Mouse (Mus musculus) megakaryocyte, embryonic 14.5 days (primary cell): ENCODE measurements around the gene Hapln4. TPM values are rescaled to one million over a fixed set of nuclear protein-coding genes. Genes with fewer than 3 reads are reported as not detected.

Experiments
- H3K27me3 ChIP-seq: replicated peaks from 2 replicates; pipeline ENCODE3; 2012; ENCODE audit warnings: inconsistent platforms
- H3K36me3 ChIP-seq: replicated peaks from 2 replicates; pipeline ENCODE3; 2012; ENCODE audit warnings: low read length, inconsistent platforms, mixed read lengths
- H3K4me1 ChIP-seq: 2 replicates; pipeline ENCODE4 v1.6.1; 2012; ENCODE audit warnings: inconsistent platforms
- H3K4me3 ChIP-seq: replicated peaks from 2 replicates; pipeline ENCODE3; 2012; ENCODE audit warnings: moderate library complexity, mild to moderate bottlenecking, inconsistent platforms
- H3K9me3 ChIP-seq: 2 replicates; pipeline ENCODE4 v1.6.1; 2012; ENCODE audit warnings: inconsistent platforms
- FLI1 ChIP-seq: IDR thresholded peaks from 2 replicates; pipeline ENCODE4 v1.6.1; 2012; ENCODE audit warnings: low read length, inconsistent platforms, mixed read lengths
- GATA1 ChIP-seq: IDR thresholded peaks from 3 replicates; pipeline ENCODE4 v1.6.1; 2012; ENCODE audit warnings: mixed read lengths, low read length, inconsistent platforms, borderline replicate concordance
- polyA plus RNA-seq: library from polyadenylated mRNA; stranded (reverse); fragments of >175 nt; gene quantifications from 2 replicates; pipeline ENCODE4 v1.2.3, GENCODE M21; 2012; ENCODE audit warnings: low replicate concordance; ENCODE audit not compliant: insufficient read depth

The Hapln4 gene
- polyA plus RNA-seq, 1 experiment = not detected

DNA sequence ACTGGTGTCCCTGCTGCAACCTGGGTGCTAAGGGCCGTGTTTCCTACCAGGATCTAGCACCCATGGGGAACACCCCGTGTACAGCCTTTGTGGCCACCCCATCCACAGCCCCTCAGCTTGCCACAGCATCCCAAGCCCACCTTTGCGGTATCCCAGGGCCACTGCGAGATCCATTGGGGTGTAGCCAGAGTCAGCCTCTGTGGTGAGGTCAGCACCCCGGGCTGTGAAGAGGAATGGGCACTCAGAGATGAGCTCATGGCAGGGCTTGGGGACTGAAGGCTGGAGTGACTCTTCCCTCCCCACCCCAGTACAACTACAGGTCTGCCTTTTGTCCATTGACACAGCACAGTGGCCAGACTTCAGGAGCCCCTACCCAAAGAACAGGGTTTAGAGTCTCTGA, 50.8 kb downstream of the Hapln4 start:
- Histone ChIP-seq H3K9me3 (no peaks in the 10 kb centered on the region), H3K27me3 (no peaks in the 10 kb centered on the region), H3K4me3 (no peak overlapping the region), H3K36me3 (peaks cover 52% of the 10 kb centered on the region), H3K4me1 (peaks cover 71% of the 10 kb centered on the region)
- TF ChIP-seq FLI1 (no peak), GATA1 (no peak)

- TF ChIP-seq GATA1 = no peak
- no peak for TF ChIP-seq FLI1
- Histone ChIP-seq H3K4me3 (peak overlapping the region; percentile 64), H3K27me3 (no peaks in the 10 kb centered on the region), H3K36me3 (peaks cover 52% of the 10 kb centered on the region), H3K9me3 (no peaks in the 10 kb centered on the region), H3K4me1 (peaks cover 64% of the 10 kb centered on the region)
These were observed 51.7 kb downstream of the Hapln4 start for GRCm38 (mm10) chr8:70134931-70135330.

- Histone ChIP-seq H3K36me3 (peaks cover 56% of the 10 kb centered on the region), H3K4me1 (peaks cover 68% of the 10 kb centered on the region), H3K27me3 (no peaks in the 10 kb centered on the region), H3K4me3 (no peak overlapping the region), H3K9me3 (no peaks in the 10 kb centered on the region)
- TF ChIP-seq FLI1 (no peak), GATA1 (no peak)
These were observed 53.3 kb downstream of the Hapln4 start for GRCm38 (mm10) chr8:70136591-70136990.

- Histone ChIP-seq H3K9me3 (no peaks in the 10 kb centered on the region), H3K4me1 (peaks cover 62% of the 10 kb centered on the region), H3K4me3 (peak overlapping the region; percentile 96), H3K27me3 (no peaks in the 10 kb centered on the region), H3K36me3 (peaks cover 62% of the 10 kb centered on the region)
- TF ChIP-seq FLI1 (no peak), GATA1 (no peak)
These were observed 54.6 kb downstream of the Hapln4 start for GRCm38 (mm10) chr8:70137890-70138289.

GRCm38 (mm10) chr8:70139026-70139857, 56.0 kb downstream of the Hapln4 start, which contains the start of the genes Rfxank, Borcs8 and Mef2b:
Rfxank (minus strand) TSS chr8:70139154.
Borcs8 (plus strand) TSS chr8:70139499.
Mef2b (plus strand) TSS chr8:70139711.
- TF ChIP-seq GATA1 (no peak), FLI1 (no peak)
- H3K36me3 ChIP-seq = peaks cover 61% of the 10 kb centered on the region
- H3K27me3 ChIP-seq = no peaks in the 10 kb centered on the region
- peak within 1 kb of the TSS; percentile 96 for H3K4me3 ChIP-seq
- peaks cover 49% of the 10 kb centered on the region for H3K4me1 ChIP-seq
- no peaks in the 10 kb centered on the region for H3K9me3 ChIP-seq

GRCm38 (mm10) chr8:70139981-70140380, 56.7 kb downstream of the Hapln4 start:
- TF ChIP-seq GATA1 (no peak), FLI1 (no peak)
- H3K36me3 ChIP-seq = peaks cover 61% of the 10 kb centered on the region
- no peaks in the 10 kb centered on the region for H3K27me3 ChIP-seq
- H3K9me3 ChIP-seq = no peaks in the 10 kb centered on the region
- peaks cover 41% of the 10 kb centered on the region for H3K4me1 ChIP-seq
- peak overlapping the region; percentile 96 for H3K4me3 ChIP-seq

Other genes starting within 250 kb of the Hapln4 start
- 0.20 TPM in 1 of 2 replicates, not detected in the other for gene Cilp2, start 195.8 kb upstream of the Hapln4 start, polyA plus RNA-seq
- 1.3 and 5.3 TPM in 2 replicates for gene Tssk6, start 181.3 kb upstream of the Hapln4 start, polyA plus RNA-seq
- gene Ndufa13, start 180.9 kb upstream of the Hapln4 start, polyA plus RNA-seq = 31.7 and 195 TPM in 2 replicates
- gene Yjefn3, start 180.7 kb upstream of the Hapln4 start, polyA plus RNA-seq = 4.7 and 13.7 TPM in 2 replicates
- 83.9 and 88.5 TPM in 2 replicates for gene Gatad2a, start 87.1 kb upstream of the Hapln4 start, polyA plus RNA-seq
- 6.5 and 11.5 TPM in 2 replicates for gene Mau2, start 40.7 kb upstream of the Hapln4 start, polyA plus RNA-seq
- 38.9 and 42.3 TPM in 2 replicates for gene Sugp1, start 40.6 kb upstream of the Hapln4 start, polyA plus RNA-seq
- 0.34 TPM in 1 of 2 replicates, not detected in the other for gene Tm6sf2, start 10.5 kb upstream of the Hapln4 start, polyA plus RNA-seq
- gene Ncan, start 37.4 kb downstream of the Hapln4 start, polyA plus RNA-seq = not detected in 2 replicates
- gene Nr2c2ap, start 47.9 kb downstream of the Hapln4 start, polyA plus RNA-seq = 14.3 TPM in 1 of 2 replicates, not detected in the other
- 8.9 and 18.5 TPM in 2 replicates for gene Rfxank, start 55.7 kb downstream of the Hapln4 start, polyA plus RNA-seq
- gene Borcs8, start 56.0 kb downstream of the Hapln4 start, polyA plus RNA-seq = 20.7 and 53.5 TPM in 2 replicates
- 1.3 and 1.9 TPM in 2 replicates for gene Mef2b, start 56.3 kb downstream of the Hapln4 start, polyA plus RNA-seq
- 63.2 and 162 TPM in 2 replicates for gene Tmem161a, start 88.9 kb downstream of the Hapln4 start, polyA plus RNA-seq
- 5.0 and 5.5 TPM in 2 replicates for gene Slc25a42, start 128.8 kb downstream of the Hapln4 start, polyA plus RNA-seq
- 29.7 and 31.6 TPM in 2 replicates for gene Sugp2, start 150.8 kb downstream of the Hapln4 start, polyA plus RNA-seq
- 22.2 and 27.8 TPM in 2 replicates for gene Armc6, start 151.0 kb downstream of the Hapln4 start, polyA plus RNA-seq
- 192 and 246 TPM in 2 replicates for gene Homer3, start 199.4 kb downstream of the Hapln4 start, polyA plus RNA-seq
- 29.5 and 36.4 TPM in 2 replicates for gene Ddx49, start 219.0 kb downstream of the Hapln4 start, polyA plus RNA-seq
- 335 and 566 TPM in 2 replicates for gene Cope, start 219.1 kb downstream of the Hapln4 start, polyA plus RNA-seq
- gene Cers1, start 232.3 kb downstream of the Hapln4 start, polyA plus RNA-seq = 0.55 and 1.8 TPM in 2 replicates
- 0.26 TPM in 1 of 2 replicates, not detected in the other for gene Gdf1, start 246.4 kb downstream of the Hapln4 start, polyA plus RNA-seq